12 mouse cellular contexts compared by ENCODE assay signal in the genomic region with DNA sequence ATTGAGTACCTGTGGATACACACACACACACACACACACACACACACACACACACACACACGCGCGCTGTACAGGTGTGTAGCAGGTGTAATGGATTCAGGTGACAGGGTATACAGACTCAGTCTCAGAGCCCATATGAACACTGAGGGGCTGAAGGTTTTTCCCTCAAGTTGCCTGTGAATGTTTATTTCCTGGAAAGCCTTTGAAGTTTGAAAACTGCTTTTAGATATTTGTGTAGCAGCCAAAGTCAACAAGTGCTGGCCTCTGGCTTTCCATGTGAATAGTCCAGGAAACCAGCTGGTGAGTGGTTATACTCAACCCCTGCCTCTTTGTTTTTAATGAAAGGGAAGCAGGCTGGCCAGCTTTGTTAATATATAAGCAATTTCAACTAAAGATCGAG.
DNase-seq lines count a peak whose midpoint lies in the region; ATAC-seq and TF ChIP-seq lines count a peak whose summit lies in the region.
"Had no signal": no experiment of that assay in that cellular context is flagged by ENCODE, and none has a peak within 500 bp of the region (broad histone marks: within the 10 kb centered on the region; RNA-seq: fewer than 3 reads in every experiment).

No protein-coding gene starts in this region.

- ATAC-seq in limb, embryonic 11.5 days (ENCODE audit: insufficient number of reproducible peaks, low FRiP score, low TSS enrichment, low read depth), result no peak
- ATAC-seq in limb, embryonic 14.5 days (ENCODE audit: low FRiP score, low read depth), result no peak
- peak; percentile 83 for ATAC-seq in stomach, embryonic 15.5 days (ENCODE audit: insufficient read depth, low FRiP score, low read depth)
- ATAC-seq in activated CD4-positive, CD25-positive, alpha-beta regulatory T cell, adult 4 months, result no peak
- ATAC-seq: CD4-positive, CD25-positive, alpha-beta regulatory T cell, adult 4 months had no signal

- H3K4me1 ChIP-seq in limb, embryonic 11.5 days (ENCODE audit: control insufficient read depth, insufficient read depth, low read length), result peaks cover 13% of the 10 kb centered on the region
- H3K4me1 ChIP-seq in limb, embryonic 10.5 days, result peaks cover 60% of the 10 kb centered on the region
- H3K4me1 ChIP-seq in limb, embryonic 14.5 days (ENCODE audit: control insufficient read depth, insufficient read depth, low read length), result peaks cover 3% of the 10 kb centered on the region; the same call in 1 of the 2 replicates
- H3K4me1 ChIP-seq in stomach, embryonic 15.5 days, result peaks cover 1% of the 10 kb centered on the region; the same call in 1 of the 2 replicates

- TF ChIP-seq POLR2A in limb, embryonic 14.5 days (IDR thresholded peaks at IDR 0.05; ENCODE audit: borderline replicate concordance, extremely low read depth, insufficient read depth, insufficient read length), result no peak

- no peak overlapping the region for H3K4me2 ChIP-seq in limb, embryonic 11.5 days (ENCODE audit: low read depth, severe bottlenecking)
- no peak overlapping the region for H3K4me2 ChIP-seq in limb, embryonic 14.5 days (replicated peaks; ENCODE audit: low read depth, low read length, severe bottlenecking)
- no peak overlapping the region for H3K4me2 ChIP-seq in stomach, embryonic 15.5 days

- no peaks in the 10 kb centered on the region for H3K27me3 ChIP-seq in limb, embryonic 11.5 days (ENCODE audit: control insufficient read depth, insufficient read depth, low read length)
- no peaks in the 10 kb centered on the region for H3K27me3 ChIP-seq in limb, embryonic 10.5 days (ENCODE audit: low read depth, poor library complexity, severe bottlenecking)
- H3K27me3 ChIP-seq in limb, embryonic 14.5 days (ENCODE audit: control insufficient read depth, insufficient read depth, low read length), result no peaks in the 10 kb centered on the region
- no peaks in the 10 kb centered on the region for H3K27me3 ChIP-seq in stomach, embryonic 15.5 days (replicated peaks)

- no peak overlapping the region for H3K27ac ChIP-seq in limb, embryonic 11.5 days (replicated peaks; ENCODE audit: low read depth, low read length)
- no peak overlapping the region for H3K27ac ChIP-seq in limb, embryonic 10.5 days
- no peak overlapping the region for H3K27ac ChIP-seq in limb, embryonic 14.5 days (replicated peaks; ENCODE audit: low read depth, low read length)
- peak overlapping the region; percentile 17; the same call in 1 of the 2 replicates for H3K27ac ChIP-seq in stomach, embryonic 15.5 days
- H3K27ac ChIP-seq: liver, embryonic 14.5 days had no signal

- no peaks in the 10 kb centered on the region for H3K36me3 ChIP-seq in limb, embryonic 11.5 days (ENCODE audit: control insufficient read depth, insufficient read depth, low read length)
- peaks cover 14% of the 10 kb centered on the region for H3K36me3 ChIP-seq in limb, embryonic 10.5 days
- peaks cover 6% of the 10 kb centered on the region for H3K36me3 ChIP-seq in limb, embryonic 14.5 days (ENCODE audit: control insufficient read depth, insufficient read depth, low read length)
- no peaks in the 10 kb centered on the region for H3K36me3 ChIP-seq in stomach, embryonic 15.5 days

- no peaks in the 10 kb centered on the region for H3K9me3 ChIP-seq in limb, embryonic 11.5 days (ENCODE audit: control insufficient read depth, low read length)
- no peaks in the 10 kb centered on the region for H3K9me3 ChIP-seq in limb, embryonic 10.5 days (replicated peaks)
- H3K9me3 ChIP-seq in limb, embryonic 14.5 days (ENCODE audit: control insufficient read depth, low read length), result no peaks in the 10 kb centered on the region
- no peaks in the 10 kb centered on the region for H3K9me3 ChIP-seq in stomach, embryonic 15.5 days

- H3K4me3 ChIP-seq in limb, embryonic 11.5 days (ENCODE audit: low read depth, low read length), result no peak overlapping the region
- no peak overlapping the region for H3K4me3 ChIP-seq in limb, embryonic 10.5 days
- no peak overlapping the region for H3K4me3 ChIP-seq in limb, embryonic 14.5 days (replicated peaks; ENCODE audit: low read length)
- H3K4me3 ChIP-seq in stomach, embryonic 15.5 days (replicated peaks), result no peak overlapping the region
- H3K4me3 ChIP-seq: erythroblast, embryonic 14.5 days had no signal

- DNase-seq in limb, embryonic 11.5 days (ENCODE audit: low spot score), result peak; percentile 21
- no peak for DNase-seq in limb, embryonic 10.5 days (ENCODE audit: low spot score)
- peak; percentile 34 for DNase-seq in kidney, adult 18-20 months
- peak; percentile 22 for DNase-seq in limb, embryonic 14.5 days (ENCODE audit: low spot score)
- DNase-seq in cerebellum, postnatal 36 days, result no peak
- no peak for DNase-seq in right cerebral cortex, adult 2 months (ENCODE audit: low spot score in 2 of 2)
- DNase-seq: cerebellum, postnatal 10 days had no signal

- no peak overlapping the region for H3K9ac ChIP-seq in limb, embryonic 11.5 days (ENCODE audit: low read length)
- H3K9ac ChIP-seq in limb, embryonic 14.5 days (ENCODE audit: low read depth, low read length, severe bottlenecking), result no peak overlapping the region
- no peak overlapping the region for H3K9ac ChIP-seq in stomach, embryonic 15.5 days
- H3K9ac ChIP-seq: liver, embryonic 14.5 days had no signal

- 76% methylated on average over 4 of the region's 4 CpGs for WGBS in limb, embryonic 11.5 days
- 93% methylated on average over 4 of the region's 4 CpGs for WGBS in limb, embryonic 10.5 days
- 54% methylated on average over 4 of the region's 4 CpGs for WGBS in limb, embryonic 14.5 days
- WGBS in stomach, embryonic 15.5 days, result 51% methylated on average over 4 of the region's 4 CpGs

Comparison
In these comparisons a context has a peak if more than half of its experiments do, and no peak if none do; other contexts are left out.
1. DNase-seq: peak in limb, embryonic 11.5 days (single experiment), kidney, adult 18-20 months (single experiment) and limb, embryonic 14.5 days (single experiment); none in limb, embryonic 10.5 days (single experiment), cerebellum, postnatal 36 days (0 of 2) and right cerebral cortex, adult 2 months (0 of 2).